Mouse (Mus musculus) left cerebral cortex, postnatal 14 days (tissue): Measurements from ENCODE around the gene Tsen34. TPM values are rescaled to one million over a fixed set of nuclear protein-coding genes. Genes with fewer than 3 reads are reported as not detected.
"Not testable (repeated sequence)": the region's sequence is repeated elsewhere in the genome, so short reads cannot be mapped to it uniquely, and the experiment has no call there.

Experiments
- DNase-seq, 2 experiments: peaks; one replicate each; pipeline ENCODE4 v3.0.0; 2021 to 2022; ENCODE audit warnings: low spot score in 2 of 2, mixed read lengths in 1 of 2
- intact Hi-C: fragments of 180-260 bp; cut with DNase I; formaldehyde crosslinking; loops from one replicate; pipeline ENCODE4 v1.15.1; 2025
- microRNA-seq, 2 experiments: library from miRNA; unstranded; fragments of <30 nt; microRNA quantifications; one replicate each; pipeline ENCODE4 v1.2.0; 2022
- total RNA-seq, 2 experiments: library from RNA; stranded (reverse); gene quantifications; 2 replicates each; pipeline ENCODE4 v1.2.3; 2021

Gene Tsen34
- total RNA-seq, 2 experiments from 2014 or later: 61.2 to 74.1 TPM

DNA sequence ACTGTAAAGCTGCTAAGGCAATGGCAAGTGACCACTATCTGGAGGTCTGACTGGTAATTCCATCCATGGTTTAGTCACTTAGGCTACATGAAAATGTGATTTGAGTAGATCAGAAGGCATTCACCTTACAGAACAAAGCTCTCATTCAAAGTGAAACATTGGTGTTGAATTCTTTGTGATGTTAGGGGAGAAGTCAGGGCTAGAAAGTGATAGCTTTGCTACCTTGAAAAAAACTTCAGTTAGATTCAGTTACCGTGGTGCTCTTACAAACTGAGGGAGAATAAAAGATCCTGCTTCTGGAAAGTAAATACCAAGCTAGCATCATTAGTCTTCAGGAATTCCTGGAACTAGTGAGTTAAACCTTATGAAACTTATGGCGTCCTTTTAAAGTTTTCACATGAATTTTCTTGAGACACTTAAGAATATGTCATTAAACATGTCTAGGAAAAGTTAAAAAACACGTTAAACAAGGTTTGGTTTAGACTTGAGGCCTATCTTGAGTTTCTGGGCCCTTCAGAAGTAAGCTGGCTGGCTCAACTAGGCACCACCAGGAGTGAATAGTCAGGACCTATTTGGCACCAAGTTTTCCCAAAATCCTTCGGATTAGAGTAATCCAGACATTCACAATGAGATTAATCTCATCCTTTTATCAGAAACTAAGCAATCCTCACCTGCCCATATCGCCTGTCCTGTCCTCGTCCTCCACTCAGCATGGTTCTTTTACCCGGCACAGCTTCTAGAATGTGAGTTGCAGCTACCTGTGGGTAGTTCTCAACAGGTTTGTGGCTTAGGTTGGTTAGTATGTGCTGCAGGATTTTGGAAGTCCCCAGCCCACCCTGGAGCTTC is 15.1 kb downstream of the Tsen34 start:
- DNase-seq: no peak
- intact Hi-C loops: loop anchor here (10.0 kb wide), 1 partner anchor 737 kb away; the partner anchor contains the start of gene Rdh13

DNA sequence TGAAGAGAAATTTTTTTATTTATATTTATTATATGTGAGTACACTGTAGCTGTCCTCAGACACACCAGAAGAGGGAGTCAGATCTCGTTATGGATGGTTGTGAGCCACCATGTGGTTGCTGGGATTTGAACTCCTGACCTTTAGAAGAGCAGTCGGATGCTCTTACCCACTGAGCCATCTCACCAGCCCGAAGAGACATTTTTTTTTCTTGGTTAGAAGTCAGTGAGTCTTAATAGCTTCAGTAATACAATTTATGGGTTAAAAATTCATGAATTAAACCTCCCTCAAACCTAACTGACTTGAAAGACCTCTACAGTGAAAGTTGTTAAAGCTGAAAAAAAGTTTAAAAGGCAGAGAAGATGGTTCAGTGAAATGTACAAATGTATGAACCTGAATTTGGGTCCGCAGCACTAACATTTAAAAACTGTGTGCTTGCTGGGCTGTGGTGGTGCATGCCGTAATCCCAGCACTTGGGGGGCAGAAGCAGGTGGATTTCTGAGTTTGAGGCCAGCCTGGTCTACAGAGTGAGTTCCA is 15.9 kb downstream of the Tsen34 start:
- intact Hi-C loops: loop anchor here (10.0 kb wide), 1 partner anchor 736 kb away; the partner anchor contains the start of gene Rdh13
- not testable (repeated sequence) for DNase-seq

DNA sequence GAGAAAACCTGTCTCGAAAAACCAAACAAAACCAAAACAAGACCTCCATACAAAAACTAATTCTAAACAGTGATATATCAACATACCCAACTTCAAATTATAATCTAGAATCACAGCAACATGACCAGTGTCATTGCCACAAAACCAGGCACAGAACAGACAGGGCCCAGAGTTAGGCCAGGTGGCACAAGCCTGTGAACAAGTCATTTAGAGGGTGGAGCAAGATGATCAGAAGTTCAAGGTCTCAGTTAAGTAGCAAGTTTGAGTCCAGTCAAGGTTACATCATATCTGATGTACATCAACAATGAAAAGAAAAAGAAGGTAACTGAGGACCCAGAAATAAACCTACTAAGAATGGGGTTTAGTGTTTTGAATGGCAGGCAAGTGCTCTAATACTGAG is 16.3 kb downstream of the Tsen34 start:
- intact Hi-C loops: loop anchor here (10.0 kb wide), 1 partner anchor 736 kb away; the partner anchor contains the start of gene Rdh13
- no peak for DNase-seq

DNA sequence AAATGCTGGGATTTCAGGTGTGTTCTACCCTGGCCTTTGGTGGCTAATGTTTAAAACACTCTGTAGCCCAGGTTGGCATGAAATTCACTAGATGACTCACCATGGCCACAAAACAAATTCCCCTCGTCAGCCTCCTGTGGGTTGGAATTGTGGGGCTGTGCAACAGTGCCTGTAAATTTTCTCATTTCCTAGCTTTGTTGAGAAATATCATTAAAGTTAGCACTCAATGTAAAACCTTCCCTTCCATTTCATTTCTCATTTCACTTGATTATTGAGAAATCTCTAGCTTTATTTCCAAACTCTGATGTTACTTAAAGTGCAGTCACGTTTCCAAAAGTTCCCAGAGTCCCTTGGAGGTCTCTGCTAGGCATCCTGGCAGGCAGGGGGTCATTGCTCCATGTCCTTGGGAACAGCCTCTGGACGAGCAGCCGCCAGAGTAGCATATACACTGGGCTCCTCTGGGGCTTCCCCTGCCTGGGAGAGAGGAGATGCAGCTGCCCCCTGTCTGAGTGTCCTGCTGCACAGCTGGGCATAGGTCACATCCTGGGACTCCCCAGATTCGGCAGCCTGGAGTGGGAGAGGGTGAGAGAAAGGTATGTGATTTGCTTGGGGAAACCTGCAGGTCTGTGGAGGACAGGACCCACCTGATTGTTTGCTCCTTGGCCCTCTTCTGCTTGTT is 19.7 kb downstream of the Tsen34 start:
- intact Hi-C loops: no loop called here
- no peak for DNase-seq

DNA sequence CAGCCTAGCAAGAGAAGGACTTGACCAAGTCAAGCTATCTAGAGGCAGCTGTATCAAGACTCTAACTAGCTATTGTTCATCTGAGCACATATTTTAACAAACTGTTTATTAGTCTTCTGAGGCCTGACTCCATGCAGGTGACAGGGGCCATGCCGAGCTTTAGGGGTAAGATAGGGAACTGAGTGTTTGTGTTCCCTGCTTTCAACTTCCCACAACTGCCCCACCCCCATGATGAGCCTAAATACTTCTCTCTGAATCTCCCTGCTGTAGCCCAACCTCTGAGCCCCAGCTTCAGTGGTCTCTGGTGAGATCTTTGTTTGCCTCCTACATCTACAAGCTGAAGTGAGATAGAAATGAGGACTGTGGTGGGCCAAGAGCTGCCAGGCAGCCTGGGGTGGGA is 22.6 kb downstream of the Tsen34 start:
- intact Hi-C loops: no loop called here

DNA sequence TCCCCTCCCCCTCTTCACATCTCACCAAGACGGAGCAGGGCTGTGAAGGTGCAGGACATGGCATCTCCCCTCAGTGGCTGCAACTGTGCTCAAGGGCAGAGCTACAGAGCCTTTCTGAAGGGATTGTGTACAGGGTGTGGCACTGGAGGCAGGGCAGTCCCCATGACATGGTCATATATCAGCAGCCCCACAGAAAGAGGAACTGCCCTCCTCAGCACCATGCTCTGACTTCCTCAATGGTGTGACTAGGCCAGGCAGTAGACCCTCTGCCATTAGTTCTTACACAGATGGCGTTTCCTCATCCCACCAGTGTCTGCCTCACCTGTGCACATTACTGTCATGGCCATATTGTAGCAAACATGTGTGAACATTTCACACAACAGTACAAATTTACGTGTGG is 27.6 kb downstream of the Tsen34 start, which contains the start of gene Pirb:
Pirb (minus strand) TSS at position 124 of the 400 bp plus-strand sequence.
- DNase-seq, intact Hi-C loops: not testable (repeated sequence)

More for the DNA sequence above, 22.6 kb downstream of the Tsen34 start:
- no peak for DNase-seq

DNA sequence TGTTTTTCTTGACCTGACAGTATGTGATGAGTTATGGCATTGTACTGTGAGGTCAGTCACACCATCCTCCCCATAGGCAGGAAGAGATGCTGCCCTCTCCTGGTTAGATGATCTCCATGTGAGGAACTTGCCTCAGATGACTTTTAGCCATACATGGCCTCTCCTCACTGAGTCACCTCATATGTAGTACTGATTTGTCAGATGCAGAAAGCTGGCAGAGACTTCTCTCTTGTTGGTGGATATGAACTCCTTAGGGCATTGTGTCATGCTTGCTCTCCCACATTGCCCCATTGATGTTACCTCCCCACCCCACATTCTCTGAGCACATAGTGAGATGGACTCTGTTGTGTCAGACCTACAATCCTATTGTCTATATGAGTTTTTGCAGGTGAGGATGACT is 32.8 kb downstream of the Tsen34 start:
- intact Hi-C loops, DNase-seq: not testable (repeated sequence)

DNA sequence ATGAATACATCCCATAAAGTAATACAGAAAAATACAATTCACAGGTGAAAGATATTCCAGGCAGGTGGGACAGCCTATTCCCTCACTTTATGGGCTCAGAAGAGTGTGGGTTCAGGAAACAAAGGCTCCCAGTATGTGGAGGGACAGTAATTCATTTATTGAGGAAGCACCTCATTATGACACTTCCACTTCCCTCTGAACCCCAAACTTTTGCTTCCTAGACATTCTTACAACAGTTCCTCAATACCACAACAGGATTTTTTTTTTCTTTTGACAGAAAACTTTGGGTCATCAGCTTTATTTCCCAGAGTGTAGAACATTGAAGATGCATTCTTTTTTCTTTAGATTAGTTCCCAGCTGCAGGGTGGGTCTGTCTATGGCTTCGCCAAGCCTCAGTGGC is 40.0 kb downstream of the Tsen34 start:
- intact Hi-C loops, DNase-seq: not testable (repeated sequence)

Small RNA genes lying within 50 kb of the gene (microRNA-seq; reads per million reads assigned to microRNA genes)
- 6.4 to 7.1 reads per million in 2 experiments for gene Mir3572

Other genes starting within 250 kb of the Tsen34 start
- gene Tarm1, start 190.2 kb upstream of the Tsen34 start, total RNA-seq: not detected
- 1 to 10 TPM; 1.2 to 1.8 TPM for gene Oscar, start 76.7 kb upstream of the Tsen34 start, total RNA-seq
- gene Ndufa3, start 75.5 kb upstream of the Tsen34 start, total RNA-seq: 100 to 1,000 TPM; 546 to 598 TPM
- gene Tfpt, start 62.9 kb upstream of the Tsen34 start, total RNA-seq: 10 to 100 TPM; 37.0 to 43.8 TPM
- gene Prpf31, start 62.9 kb upstream of the Tsen34 start, total RNA-seq: 10 to 100 TPM; 50.9 to 51.1 TPM
- 10 to 100 TPM; 49.7 to 55.9 TPM for gene Cnot3, start 47.6 kb upstream of the Tsen34 start, total RNA-seq
- 1 to 10 TPM; 4.0 to 4.9 TPM for gene Leng1, start 27.0 kb upstream of the Tsen34 start, total RNA-seq
- 1 to 10 TPM; 4.3 to 4.6 TPM for gene Tmc4, start 15.3 kb upstream of the Tsen34 start, total RNA-seq
- gene Mboat7, start 660 bp downstream of the Tsen34 start, total RNA-seq: 100 to 1,000 TPM; 165 to 167 TPM
- 100 to 1,000 TPM; 367 to 392 TPM for gene Rps9, start 11.1 kb downstream of the Tsen34 start, total RNA-seq
- gene Pirb, start 27.5 kb downstream of the Tsen34 start, total RNA-seq: under 1 TPM; 0.09 to 0.15 TPM
- gene Gm15448, start 132.8 kb downstream of the Tsen34 start, total RNA-seq: not detected
- not detected for gene Pira2, start 152.2 kb downstream of the Tsen34 start, total RNA-seq
- not detected for gene Gm14548, start 205.3 kb downstream of the Tsen34 start, total RNA-seq
- gene Lilra6, start 222.6 kb downstream of the Tsen34 start, total RNA-seq: not detected